Mouse (Mus musculus) myocyte (in vitro differentiated cells): ENCODE data around the gene Esrra.

Experiments
- CEBPB ChIP-seq: IDR thresholded peaks from 2 replicates; pipeline ENCODE4 v1.6.1; 2011; ENCODE audit warnings: mild to moderate bottlenecking, moderate library complexity; ENCODE audit not compliant: poor library complexity, insufficient read depth, severe bottlenecking
- E2F4 ChIP-seq: IDR thresholded peaks from one replicate; pipeline ENCODE4 v1.6.1; 2011; ENCODE audit warnings: mild to moderate bottlenecking, control low read depth, moderate library complexity; ENCODE audit not compliant: insufficient read depth
- MAX ChIP-seq: IDR thresholded peaks from one replicate; pipeline ENCODE4 v1.6.1; 2011; ENCODE audit warnings: low read depth, mild to moderate bottlenecking, control low read depth
- MYOG ChIP-seq, 3 experiments: IDR thresholded peaks; one replicate each; pipeline ENCODE4 v1.6.1; 2011; ENCODE audit warnings: control low read depth in 2 of 3, low read depth in 2 of 3, mild to moderate bottlenecking in 2 of 3; ENCODE audit not compliant: insufficient read length in 2 of 3, control insufficient read depth in 1 of 3, insufficient read depth in 1 of 3
- POLR2A ChIP-seq: IDR thresholded peaks from one replicate; pipeline ENCODE4 v1.6.1; 2011; ENCODE audit warnings: low read depth, mild to moderate bottlenecking, control low read depth, moderate library complexity; ENCODE audit not compliant: insufficient read length
- POLR2AphosphoS2 ChIP-seq: IDR thresholded peaks from one replicate; pipeline ENCODE4 v1.6.1; 2011; ENCODE audit warnings: low read depth, control low read depth; ENCODE audit not compliant: insufficient read length
- TCF12 ChIP-seq: IDR thresholded peaks from one replicate; pipeline ENCODE4 v1.6.1; 2011; ENCODE audit warnings: mild to moderate bottlenecking, control low read depth; ENCODE audit not compliant: poor library complexity, insufficient read depth, severe bottlenecking
- TCF3 ChIP-seq: IDR thresholded peaks from one replicate; pipeline ENCODE4 v1.6.1; 2011; ENCODE audit warnings: low read depth, control low read depth; ENCODE audit not compliant: insufficient read length
- USF1 ChIP-seq: IDR thresholded peaks from one replicate; pipeline ENCODE4 v1.6.1; 2011; ENCODE audit warnings: low read depth, mild to moderate bottlenecking, control low read depth, moderate library complexity

DNA sequence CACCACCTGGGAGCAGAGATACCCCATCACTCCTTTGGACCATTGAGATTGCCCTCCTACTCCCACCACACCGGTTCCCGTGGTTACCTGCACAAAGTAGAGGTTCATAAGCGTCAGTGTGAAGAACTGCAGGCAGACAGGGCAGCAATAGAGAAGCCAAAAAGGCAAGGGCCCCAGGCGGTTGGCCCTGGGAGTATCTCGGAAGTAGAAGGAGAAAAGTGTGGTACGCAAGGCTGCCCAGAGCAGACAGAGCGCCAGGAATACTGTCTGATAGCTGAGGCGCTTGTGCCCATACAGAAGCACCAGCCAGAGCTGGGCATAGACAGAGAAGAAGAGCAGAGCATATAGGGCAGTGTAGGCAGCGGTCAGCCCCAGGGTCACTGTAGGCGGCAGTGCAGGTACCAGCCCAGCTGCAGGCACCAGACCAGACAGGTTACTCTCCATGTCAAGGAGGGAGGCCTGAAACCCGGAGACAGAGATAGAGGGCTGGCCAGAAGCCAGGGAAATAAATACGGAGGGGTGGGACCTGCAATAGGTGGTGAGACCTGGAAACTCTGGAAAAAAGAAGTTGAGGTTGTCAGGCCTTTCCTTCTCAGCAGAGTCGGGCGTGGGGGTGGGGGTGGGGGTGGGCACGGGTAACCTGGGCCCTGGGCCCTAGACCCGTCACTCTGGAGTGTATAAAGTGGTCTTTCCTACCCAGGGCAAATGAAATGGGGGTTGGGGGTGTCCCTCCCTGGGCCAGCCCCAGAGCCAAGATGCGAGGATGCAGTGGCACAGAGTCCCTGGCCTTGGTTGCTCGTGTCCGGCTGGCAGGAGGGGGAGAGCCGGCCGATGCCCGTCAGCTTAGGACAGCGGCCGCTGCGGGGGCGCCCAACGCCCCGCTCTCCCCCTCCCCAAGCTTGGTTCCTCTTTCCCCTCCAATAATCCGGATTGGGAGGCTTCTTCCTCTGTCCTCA is 19.1 kb upstream of the Esrra start:
- TF ChIP-seq E2F4 (no peak), TCF12 (no peak), USF1 (no peak), POLR2A (no peak), POLR2AphosphoS2 (no peak), MAX (no peak), MYOG (IDR thresholded peaks at IDR 0.05; ENCODE audit: control insufficient read depth in 1 of 3, insufficient read depth in 1 of 3, insufficient read length in 2 of 3, low read depth in 2 of 3) (no peak), CEBPB (no peak), TCF3 (no peak)
